Mouse (Mus musculus) layer of hippocampus, adult 6 months (tissue): ENCODE results near the gene Tubb2a. TPM values are rescaled to one million over a fixed set of nuclear protein-coding genes. Genes with fewer than 3 reads are reported as not detected.

ENCODE experiments used
- long read RNA-seq, 2 experiments: library from polyadenylated mRNA; unstranded; transcript quantifications; one replicate each; pipeline ENCODE4 v2.0.0; 2019 to 2020
- polyA plus RNA-seq: library from polyadenylated mRNA; unstranded; fragments of <200 nt; fragmentation: Nextera tagmentation; gene quantifications from 2 replicates; pipeline ENCODE4 v1.2.3, GENCODE M21; 2021

The Tubb2a gene
- 2,314 and 2,386 TPM in 2 replicates for polyA plus RNA-seq
- long read RNA-seq, experiment 1, transcript Tubb2a-201 (4 exons, 1,610 nt), result major isoform, 4,058 of 4,305 reads
- long read RNA-seq, experiment 1, partial matches to known transcripts, result 40 of 4,305 reads
- long read RNA-seq, experiment 1, other reads (novel, unspliced or antisense), result 207 of 4,305 reads
- long read RNA-seq, experiment 2, transcript Tubb2a-201 (4 exons, 1,610 nt), result major isoform, 12,069 of 12,172 reads
- long read RNA-seq, experiment 2, partial matches to known transcripts, result 36 of 12,172 reads
- long read RNA-seq, experiment 2, other reads (novel, unspliced or antisense), result 67 of 12,172 reads

DNA sequence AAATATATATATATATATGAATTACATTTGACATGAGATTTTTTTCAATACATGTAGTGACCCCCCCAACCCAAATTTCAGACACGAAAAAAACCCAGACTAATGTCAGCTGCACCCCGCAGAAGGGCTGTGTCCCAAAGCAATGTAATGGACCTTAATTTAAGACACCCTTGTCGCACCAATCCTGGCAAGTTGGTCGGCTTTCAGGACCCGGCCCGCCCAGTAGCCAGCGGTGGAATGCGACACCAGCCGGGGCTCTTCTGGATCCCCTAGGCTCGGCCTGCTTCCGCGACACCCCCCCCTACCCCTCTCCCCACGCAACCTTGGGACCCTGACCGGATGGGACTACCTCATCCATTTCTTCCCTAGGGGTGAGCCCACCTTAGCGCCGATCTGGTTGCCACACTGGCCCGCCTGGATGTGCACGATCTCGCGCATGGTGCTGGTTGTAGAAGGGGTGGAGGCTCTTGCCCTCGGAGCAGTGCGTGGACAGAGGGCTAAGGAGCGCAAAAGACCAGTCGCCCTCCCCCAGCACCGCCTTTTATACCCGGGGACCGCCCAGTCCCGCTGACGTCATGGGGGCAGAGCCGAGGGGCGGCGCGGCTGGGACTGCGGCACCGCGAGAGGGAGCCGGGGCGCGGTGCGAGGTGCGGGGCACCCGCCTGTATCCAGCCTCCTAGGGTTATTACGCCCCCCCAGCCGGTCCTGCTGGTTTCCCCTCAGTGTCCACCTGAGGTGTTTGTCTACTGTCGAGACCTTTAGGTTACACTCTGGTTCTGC is at the start of gene Tubb2a:
Tubb2a (minus strand) TSS at position 516 of the 780 bp plus-strand sequence.

DNA sequence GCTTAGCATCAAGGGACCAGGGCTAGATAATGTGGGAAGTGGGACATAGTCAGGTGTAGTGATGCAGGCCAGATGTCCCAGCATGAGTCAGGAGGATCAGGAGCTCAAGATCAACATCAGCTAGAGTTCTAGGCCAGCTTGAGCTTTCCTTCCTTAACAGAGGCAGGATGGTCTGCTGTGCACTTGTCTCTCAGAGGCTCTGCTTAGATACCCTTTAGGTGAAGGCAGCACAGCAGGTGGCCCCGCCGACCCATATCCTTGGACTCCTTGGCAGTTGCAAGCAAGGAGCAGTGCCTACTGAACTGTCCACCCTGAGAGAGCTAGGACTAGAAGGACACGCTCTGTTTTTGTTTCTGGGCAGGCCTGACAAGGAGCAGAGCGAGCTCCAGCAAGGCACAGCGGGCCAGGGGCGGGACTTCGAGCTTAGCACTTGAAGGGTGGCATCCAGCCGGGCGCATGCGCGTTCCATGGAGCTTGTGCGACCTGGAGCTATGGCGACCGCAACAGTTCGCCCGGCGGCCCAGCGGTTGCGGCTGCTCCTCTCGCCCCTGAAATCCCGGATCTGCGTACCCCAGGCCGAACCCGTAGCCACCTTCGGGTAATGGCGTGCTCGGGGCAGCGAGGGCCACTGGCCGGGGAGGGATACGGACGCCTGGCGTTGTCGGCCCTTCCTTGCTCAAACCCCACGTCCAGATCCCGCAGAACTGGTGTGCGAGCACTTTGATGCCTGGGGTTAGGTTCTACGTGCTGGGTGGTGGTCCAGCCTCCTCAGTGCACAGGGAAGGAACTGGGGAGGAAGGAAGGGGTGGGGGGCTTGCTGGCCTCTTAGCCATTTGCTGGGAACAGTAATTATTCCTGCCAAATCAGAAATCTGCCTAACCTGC is 40.4 kb downstream of the Tubb2a start, which contains the start of gene Bphl:
Bphl (plus strand) TSS at position 426 of the 884 bp plus-strand sequence.

Other genes starting within 250 kb of the Tubb2a start
- gene Serpinb6e, start 234.6 kb downstream of the Tubb2a start, polyA plus RNA-seq, result not detected in 2 replicates
- 0.10 and 0.14 TPM in 2 replicates for gene Serpinb6c, start 172.3 kb downstream of the Tubb2a start, polyA plus RNA-seq
- gene Nqo2, start 113.3 kb downstream of the Tubb2a start, polyA plus RNA-seq, result 7.6 and 9.8 TPM in 2 replicates
- 1.3 and 1.5 TPM in 2 replicates for gene Ripk1, start 75.6 kb downstream of the Tubb2a start, polyA plus RNA-seq
- gene Serpinb6a, start 75.2 kb downstream of the Tubb2a start, polyA plus RNA-seq, result 65.1 and 66.5 TPM in 2 replicates
- 113 and 114 TPM in 2 replicates for gene Bphl, start 40.4 kb downstream of the Tubb2a start, polyA plus RNA-seq
- 32.3 and 49.4 TPM in 2 replicates for gene Tubb2b, start 52.5 kb upstream of the Tubb2a start, polyA plus RNA-seq
- 113 and 123 TPM in 2 replicates for gene Psmg4, start 85.0 kb upstream of the Tubb2a start, polyA plus RNA-seq